Mouse (Mus musculus): Measurements from ENCODE around the gene Prss53.
A peak's percentile ranks its signal among the peaks of the same experiment; 100 is the strongest.

GRCm38 (mm10) chr7:127841340-127842000 is 49.3 kb downstream of the Prss53 start:
- TF ChIP-seq CTCF (IDR thresholded peaks at IDR 0.05) (no peak; the same call in 1 of the 2 replicates), EP300 (IDR thresholded peaks at IDR 0.05) (peak; percentile 68; the same call in 1 of the 2 replicates)
